Mouse (Mus musculus) cerebellum, adult 2 months (tissue): ENCODE measurements at regions not wholly inside any gene's neighbourhood (a gene's known extent, or its start where the extent isn't known, plus 50 kb on each side); places are given as distances from the start of the nearest gene placed in this dataset.

Source experiments
- CTCF ChIP-seq: fragments of 200-500 bp; IDR thresholded peaks from 2 replicates; pipeline ENCODE4 v1.5.1; 2011; ENCODE audit warnings: low read depth, mild to moderate bottlenecking, control low read depth, low read length, moderate library complexity, borderline replicate concordance; ENCODE audit not compliant: insufficient read depth
- POLR2A ChIP-seq: fragments of 200-500 bp; IDR thresholded peaks from 2 replicates; pipeline ENCODE4 v1.6.1; 2011; ENCODE audit warnings: low read length, control low read depth, borderline replicate concordance; ENCODE audit not compliant: insufficient read depth

DNA sequence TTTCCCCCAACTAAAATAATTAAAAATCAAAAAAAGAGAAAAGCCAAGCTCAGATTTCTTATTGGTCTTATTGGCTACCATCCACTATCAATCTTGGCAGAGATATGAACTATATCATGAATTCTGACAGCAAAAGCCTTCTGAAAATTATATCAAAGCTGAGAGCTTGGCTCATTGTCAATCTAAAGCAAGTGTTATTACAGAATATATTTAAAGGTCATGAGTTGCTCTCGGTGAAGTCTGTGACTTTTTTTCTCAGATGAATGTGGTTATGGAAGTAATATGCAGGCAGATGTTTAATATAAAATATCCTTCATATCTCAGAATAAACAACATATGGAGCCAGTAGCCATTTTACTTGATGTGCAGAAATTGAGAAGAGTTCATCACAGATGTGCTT, 645.2 kb downstream of the Nxph1 start:
- TF ChIP-seq CTCF, result no peak
- TF ChIP-seq POLR2A, result no peak
